Mouse (Mus musculus) hindbrain, embryonic 14.5 days (tissue): ENCODE data around the gene Pcyt1a. TPM values are rescaled to one million over a fixed set of nuclear protein-coding genes. Genes with fewer than 3 reads are reported as not detected.

Experiments used
- ATAC-seq: fragments of 200-750 bp; cut with Nextera tagmentation; 2 replicates; pipeline ENCODE4 v1.8.0; 2017; ENCODE audit warnings: moderate number of reproducible peaks, mild to moderate bottlenecking, moderate TSS enrichment, moderate library complexity; ENCODE audit not compliant: low FRiP score
- DNase-seq: peaks from one replicate; pipeline ENCODE4 v3.0.0-alpha.2; 2015; ENCODE audit warnings: low spot score
- H3K27ac ChIP-seq: fragments of 300-500 bp; sonication (generic); 2 replicates; pipeline ENCODE4 v1.5.1; 2014; ENCODE audit warnings: mild to moderate bottlenecking, moderate library complexity
- H3K27me3 ChIP-seq: fragments of 300-500 bp; sonication (generic); 2 replicates; pipeline ENCODE4 v1.6.1; 2014; ENCODE audit warnings: mild to moderate bottlenecking, low read length, mixed read lengths; ENCODE audit not compliant: control insufficient read depth, insufficient read depth
- H3K36me3 ChIP-seq: fragments of 300-500 bp; sonication (generic); replicated peaks from 2 replicates; pipeline ENCODE4 v1.6.1; 2014; ENCODE audit not compliant: control insufficient read depth, insufficient read depth
- H3K4me1 ChIP-seq: fragments of 300-500 bp; sonication (generic); replicated peaks from 2 replicates; pipeline ENCODE4 v1.6.1; 2014; ENCODE audit warnings: antibody characterized with exemption, low read length, mixed read lengths; ENCODE audit not compliant: control insufficient read depth, insufficient read depth
- H3K4me2 ChIP-seq: fragments of 300-500 bp; sonication (generic); replicated peaks from 2 replicates; pipeline ENCODE4 v1.6.1; 2014; ENCODE audit warnings: mild to moderate bottlenecking, moderate library complexity
- H3K4me3 ChIP-seq: fragments of 300-500 bp; sonication (generic); replicated peaks from 2 replicates; pipeline ENCODE4 v1.5.1; 2014; ENCODE audit warnings: mild to moderate bottlenecking, low read length
- H3K9ac ChIP-seq: fragments of 300-500 bp; sonication (generic); 2 replicates; pipeline ENCODE4 v1.6.1; 2014
- H3K9me3 ChIP-seq: fragments of 300-500 bp; sonication (generic); 2 replicates; pipeline ENCODE4 v1.6.1; 2016; ENCODE audit warnings: low read length; ENCODE audit not compliant: control insufficient read depth
- WGBS: fragments of 180-500 bp; shearing (Covaris S2); extraction: QIAGEN DNeasy Blood & Tissue Kit; methylation state at CpG from one replicate; pipeline ENCODE4 v1.1.7; 2014; 5-methylcytosine and 5-hydroxymethylcytosine counted together
- polyA plus RNA-seq: library from polyadenylated mRNA; unstranded; fragments of >200 nt; fragmentation: Nextera tagmentation; extraction: Ambion mirVana; gene quantifications from 2 replicates; pipeline ENCODE4 v1.2.1, GENCODE M21; 2014

Pcyt1a gene
- polyA plus RNA-seq, 1 experiment from 2014 or later, result 53.1 TPM

- no peaks in the 10 kb centered on the region for H3K9me3 ChIP-seq
- WGBS, result 54% methylated on average over 9 of the region's 9 CpGs
- H3K9ac ChIP-seq, result no peak overlapping the region
- no peak overlapping the region for H3K4me3 ChIP-seq
- peaks cover 4% of the 10 kb centered on the region; the same call in 1 of the 2 replicates for H3K4me1 ChIP-seq
- DNase-seq (peak; percentile 41), ATAC-seq (peak; percentile 52)
- H3K36me3 ChIP-seq, result no peaks in the 10 kb centered on the region
- no peaks in the 10 kb centered on the region for H3K27me3 ChIP-seq
- H3K27ac ChIP-seq, result peak overlapping the region; percentile 26; the same call in 1 of the 2 replicates
- no peak overlapping the region for H3K4me2 ChIP-seq
These were observed 78.6 kb downstream of the Pcyt1a start for GRCm38 (mm10) chr16:32509066-32509942.

- Histone ChIP-seq H3K4me2 (no peak overlapping the region), H3K4me1 (peaks cover 5% of the 10 kb centered on the region; the same call in 1 of the 2 replicates), H3K27ac (no peak overlapping the region), H3K4me3 (no peak overlapping the region), H3K9me3 (no peaks in the 10 kb centered on the region), H3K36me3 (no peaks in the 10 kb centered on the region), H3K27me3 (no peaks in the 10 kb centered on the region), H3K9ac (no peak overlapping the region)
- ATAC-seq, result no peak
- WGBS, result 70% methylated on average over 18 of the region's 18 CpGs
- no peak for DNase-seq
These were observed 79.9 kb downstream of the Pcyt1a start for GRCm38 (mm10) chr16:32510399-32511337.

DNA sequence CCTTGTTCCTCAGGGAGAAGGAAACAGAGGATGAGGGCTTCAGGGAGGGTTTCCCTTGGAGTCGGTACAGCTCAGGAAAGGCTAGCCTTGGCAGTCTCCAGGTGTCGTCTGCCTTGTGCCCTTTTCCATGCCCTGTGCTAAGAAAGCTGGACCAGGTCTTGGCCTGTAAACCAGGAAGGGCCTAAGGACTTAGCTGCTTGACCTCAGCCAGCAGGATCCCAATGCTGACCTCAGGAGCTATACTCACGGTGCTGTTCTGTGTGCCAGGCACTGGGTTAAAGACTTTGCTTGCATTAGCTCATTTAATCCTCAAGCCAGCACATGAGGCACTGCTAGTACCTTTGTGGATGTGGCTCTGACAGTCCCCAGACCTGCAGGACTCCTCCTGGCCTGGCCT, 80.6 kb downstream of the Pcyt1a start:
- H3K4me3 ChIP-seq, result no peak overlapping the region
- no peak overlapping the region for H3K27ac ChIP-seq
- no peak overlapping the region for H3K9ac ChIP-seq
- 82% methylated on average over 3 of the region's 3 CpGs for WGBS
- no peak for ATAC-seq
- no peaks in the 10 kb centered on the region for H3K9me3 ChIP-seq
- peaks cover 12% of the 10 kb centered on the region for H3K4me1 ChIP-seq
- no peaks in the 10 kb centered on the region for H3K36me3 ChIP-seq
- H3K27me3 ChIP-seq, result no peaks in the 10 kb centered on the region
- no peak for DNase-seq
- no peak overlapping the region for H3K4me2 ChIP-seq

DNA sequence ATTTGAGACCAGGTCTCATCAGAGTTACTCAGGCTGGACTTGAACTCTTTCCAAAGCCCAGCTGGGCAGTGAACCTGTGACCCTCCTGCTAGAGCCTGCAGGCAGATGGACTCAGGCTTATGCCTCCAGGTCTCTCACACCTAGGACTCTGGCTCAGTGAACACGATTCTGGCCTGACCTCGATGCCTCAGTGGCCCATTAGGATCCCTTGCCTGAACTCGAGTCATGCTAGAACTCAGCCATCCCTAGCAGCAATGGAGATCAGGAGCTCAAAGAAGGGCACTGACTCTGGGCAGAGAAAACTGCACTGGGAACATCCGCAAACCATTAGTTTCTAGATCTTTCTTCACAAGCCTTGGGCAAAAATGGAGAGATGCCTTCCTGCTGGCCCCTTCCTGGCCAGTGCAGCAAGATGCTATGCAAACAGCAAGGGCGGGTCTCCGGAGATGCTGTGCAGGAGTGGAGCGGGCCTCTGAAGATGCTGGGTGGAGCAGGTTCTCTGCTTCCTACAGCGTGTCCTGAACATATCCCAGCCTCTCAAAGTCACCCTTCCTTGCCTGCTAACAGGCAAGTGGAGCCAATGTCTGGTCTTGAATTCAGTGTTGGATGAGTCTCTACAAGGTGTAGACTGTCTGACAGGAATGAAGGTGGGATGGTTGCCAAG, 81.2 kb downstream of the Pcyt1a start:
- Histone ChIP-seq H3K4me3 (no peak overlapping the region), H3K36me3 (no peaks in the 10 kb centered on the region), H3K9ac (no peak overlapping the region), H3K4me2 (no peak overlapping the region), H3K4me1 (peaks cover 16% of the 10 kb centered on the region), H3K27ac (no peak overlapping the region), H3K9me3 (no peaks in the 10 kb centered on the region), H3K27me3 (no peaks in the 10 kb centered on the region)
- DNase-seq (no peak), ATAC-seq (no peak)
- WGBS, result 93% methylated on average over 8 of the region's 8 CpGs

- WGBS, result 74% methylated on average over 3 of the region's 3 CpGs
- H3K4me1 ChIP-seq, result peaks cover 16% of the 10 kb centered on the region
- H3K9me3 ChIP-seq, result no peaks in the 10 kb centered on the region
- no peaks in the 10 kb centered on the region for H3K27me3 ChIP-seq
- H3K4me3 ChIP-seq, result no peak overlapping the region
- no peak overlapping the region for H3K9ac ChIP-seq
- DNase-seq (no peak), ATAC-seq (no peak)
- no peaks in the 10 kb centered on the region for H3K36me3 ChIP-seq
- no peak overlapping the region for H3K4me2 ChIP-seq
- H3K27ac ChIP-seq, result peak overlapping the region; percentile 58; the same call in 1 of the 2 replicates
These were observed 82.2 kb downstream of the Pcyt1a start for GRCm38 (mm10) chr16:32512921-32513320.

DNA sequence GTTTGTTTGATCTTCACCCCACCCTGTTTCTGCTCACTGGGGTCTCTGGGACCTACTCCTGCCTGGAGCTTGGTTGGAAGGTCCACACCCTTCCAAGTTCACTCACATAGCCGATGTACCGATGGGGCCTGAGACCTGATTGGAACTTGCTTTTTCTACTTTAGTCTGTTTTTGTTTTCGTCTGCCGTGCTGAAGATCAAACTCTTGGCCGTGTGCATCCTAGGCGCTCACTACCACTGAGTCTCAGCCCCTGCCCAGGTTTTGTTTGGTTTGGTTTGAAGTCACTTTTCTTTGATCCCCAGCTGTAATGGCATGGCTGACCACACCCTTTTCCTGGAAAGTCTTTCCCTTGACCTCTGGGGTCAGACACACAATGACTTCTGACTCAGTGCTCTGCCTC, 82.7 kb downstream of the Pcyt1a start:
- Histone ChIP-seq H3K9ac (no peak overlapping the region), H3K27me3 (no peaks in the 10 kb centered on the region), H3K4me3 (no peak overlapping the region), H3K4me1 (peaks cover 16% of the 10 kb centered on the region), H3K36me3 (no peaks in the 10 kb centered on the region), H3K9me3 (no peaks in the 10 kb centered on the region), H3K4me2 (no peak overlapping the region), H3K27ac (no peak overlapping the region)
- 93% methylated on average over 6 of the region's 6 CpGs for WGBS
- DNase-seq (no peak), ATAC-seq (no peak)

DNA sequence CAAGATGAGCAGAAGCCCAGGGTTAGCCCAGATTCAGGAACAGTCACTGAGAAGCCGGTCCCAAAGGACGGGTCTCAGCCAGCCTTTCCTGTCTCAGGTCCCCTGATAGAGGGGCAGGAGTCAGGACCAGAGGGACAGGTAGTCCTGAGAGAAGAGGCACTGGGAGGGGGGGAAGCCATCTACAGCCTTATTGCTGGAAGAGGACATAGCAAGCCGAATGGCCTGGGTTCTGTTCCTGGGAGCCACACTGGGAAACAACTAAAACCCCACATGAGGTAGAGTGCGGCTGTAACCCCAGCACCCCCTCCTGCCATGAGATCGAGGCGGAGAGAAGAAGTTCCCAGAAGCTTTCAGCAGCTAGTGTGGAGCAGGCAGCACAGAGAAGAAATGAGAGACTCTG, 83.2 kb downstream of the Pcyt1a start:
- Histone ChIP-seq H3K4me1 (peaks cover 14% of the 10 kb centered on the region), H3K27me3 (no peaks in the 10 kb centered on the region), H3K9me3 (no peaks in the 10 kb centered on the region), H3K4me3 (no peak overlapping the region), H3K4me2 (no peak overlapping the region), H3K27ac (no peak overlapping the region), H3K36me3 (no peaks in the 10 kb centered on the region), H3K9ac (no peak overlapping the region)
- WGBS, result 90% methylated on average over 6 of the region's 6 CpGs
- DNase-seq (no peak), ATAC-seq (no peak)

- DNase-seq (peak; percentile 68), ATAC-seq (peak; percentile 89)
- no peaks in the 10 kb centered on the region for H3K27me3 ChIP-seq
- peak overlapping the region; percentile 44 for H3K4me2 ChIP-seq
- H3K4me3 ChIP-seq, result no peak overlapping the region
- H3K4me1 ChIP-seq, result peaks cover 12% of the 10 kb centered on the region
- WGBS, result 10% methylated on average over 21 of the region's 21 CpGs
- H3K36me3 ChIP-seq, result no peaks in the 10 kb centered on the region
- peak overlapping the region; percentile 98 for H3K27ac ChIP-seq
- no peaks in the 10 kb centered on the region for H3K9me3 ChIP-seq
- peak overlapping the region; percentile 66 for H3K9ac ChIP-seq
These were observed 85.6 kb downstream of the Pcyt1a start for GRCm38 (mm10) chr16:32516006-32516962.
